Mouse (Mus musculus): ENCODE data around the gene Cdx4. TPM values are rescaled to one million over a fixed set of nuclear protein-coding genes. Genes with fewer than 3 reads are reported as not detected.

Cdx4 gene
- polyA plus RNA-seq, 1 experiment from 2014 or later: not detected

- no peak for ATAC-seq (ENCODE audit: low read depth)
- H3K9me3 ChIP-seq (replicated peaks; ENCODE audit: control insufficient read depth, low read length): no peaks in the 10 kb centered on the region
- H3K27ac ChIP-seq (ENCODE audit: low read length): no peak overlapping the region
- no peak overlapping the region for H3K9ac ChIP-seq (ENCODE audit: low read depth, low read length)
- H3K4me1 ChIP-seq (ENCODE audit: control insufficient read depth, low read depth, low read length): no peaks in the 10 kb centered on the region
- no peak overlapping the region for H3K4me3 ChIP-seq (ENCODE audit: low read depth, low read length)
- peaks cover 9% of the 10 kb centered on the region for H3K27me3 ChIP-seq (ENCODE audit: control insufficient read depth, insufficient read depth, low read depth, low read length)
- WGBS (ENCODE audit: insufficient replicate concordance): 57% methylated on average over 6 of the region's 6 CpGs
- no peak overlapping the region for H3K4me2 ChIP-seq (ENCODE audit: low read depth, low read length)
- H3K36me3 ChIP-seq (ENCODE audit: control insufficient read depth, insufficient read depth): no peaks in the 10 kb centered on the region
Observed at GRCm38 (mm10) chrX:103314146-103314545, 7.1 kb upstream of the Cdx4 start.

- H3K36me3 ChIP-seq (ENCODE audit: control insufficient read depth, insufficient read depth): no peaks in the 10 kb centered on the region
- 35% methylated on average over 3 of the region's 3 CpGs for WGBS (ENCODE audit: insufficient replicate concordance)
- H3K9ac ChIP-seq (ENCODE audit: low read depth, low read length): no peak overlapping the region
- H3K4me2 ChIP-seq (ENCODE audit: low read depth, low read length): no peak overlapping the region
- no peak for ATAC-seq (ENCODE audit: low read depth)
- no peaks in the 10 kb centered on the region for H3K4me1 ChIP-seq (ENCODE audit: control insufficient read depth, low read depth, low read length)
- H3K4me3 ChIP-seq (ENCODE audit: low read depth, low read length): no peak overlapping the region
- H3K27me3 ChIP-seq (ENCODE audit: control insufficient read depth, insufficient read depth, low read depth, low read length): peaks cover 24% of the 10 kb centered on the region
- no peak overlapping the region for H3K27ac ChIP-seq (ENCODE audit: low read length)
- no peaks in the 10 kb centered on the region for H3K9me3 ChIP-seq (replicated peaks; ENCODE audit: control insufficient read depth, low read length)
Observed at GRCm38 (mm10) chrX:103325900-103326299, 4.7 kb downstream of the Cdx4 start.

GRCm38 (mm10) chrX:103329386-103329785 is 8.2 kb downstream of the Cdx4 start:
- ATAC-seq (ENCODE audit: low read depth): no peak
- no peaks in the 10 kb centered on the region for H3K36me3 ChIP-seq (ENCODE audit: control insufficient read depth, insufficient read depth)
- no peaks in the 10 kb centered on the region for H3K4me1 ChIP-seq (ENCODE audit: control insufficient read depth, low read depth, low read length)
- H3K9me3 ChIP-seq (replicated peaks; ENCODE audit: control insufficient read depth, low read length): no peaks in the 10 kb centered on the region
- no peak overlapping the region for H3K9ac ChIP-seq (ENCODE audit: low read depth, low read length)
- no peak overlapping the region for H3K4me2 ChIP-seq (ENCODE audit: low read depth, low read length)
- H3K27me3 ChIP-seq (ENCODE audit: control insufficient read depth, insufficient read depth, low read depth, low read length): peaks cover 7% of the 10 kb centered on the region
- no peak overlapping the region for H3K4me3 ChIP-seq (ENCODE audit: low read depth, low read length)
- H3K27ac ChIP-seq (ENCODE audit: low read length): no peak overlapping the region
- 65% methylated on average over 8 of the region's 8 CpGs for WGBS (ENCODE audit: insufficient replicate concordance)

- H3K9ac ChIP-seq (ENCODE audit: low read depth, low read length): no peak overlapping the region
- H3K4me2 ChIP-seq (ENCODE audit: low read depth, low read length): no peak overlapping the region
- no peak overlapping the region for H3K4me3 ChIP-seq (ENCODE audit: low read depth, low read length)
- H3K27me3 ChIP-seq (ENCODE audit: control insufficient read depth, insufficient read depth, low read depth, low read length): peaks cover 4% of the 10 kb centered on the region
- H3K36me3 ChIP-seq (ENCODE audit: control insufficient read depth, insufficient read depth): no peaks in the 10 kb centered on the region
- no peaks in the 10 kb centered on the region for H3K9me3 ChIP-seq (replicated peaks; ENCODE audit: control insufficient read depth, low read length)
- no peak overlapping the region for H3K27ac ChIP-seq (ENCODE audit: low read length)
- 37% methylated on average over 5 of the region's 5 CpGs for WGBS (ENCODE audit: insufficient replicate concordance)
- ATAC-seq (ENCODE audit: low read depth): no peak
- no peaks in the 10 kb centered on the region for H3K4me1 ChIP-seq (ENCODE audit: control insufficient read depth, low read depth, low read length)
Observed at GRCm38 (mm10) chrX:103331125-103331858, 10.1 kb downstream of the Cdx4 start.

GRCm38 (mm10) chrX:103341369-103342113 is 20.3 kb downstream of the Cdx4 start:
- 53% methylated on average over 3 of the region's 3 CpGs for WGBS (ENCODE audit: insufficient replicate concordance)

GRCm38 (mm10) chrX:103355784-103356183 is 34.6 kb downstream of the Cdx4 start:
- 43% methylated on average over 5 of the region's 5 CpGs for WGBS (ENCODE audit: insufficient replicate concordance)
- no peaks in the 10 kb centered on the region for H3K36me3 ChIP-seq (ENCODE audit: control insufficient read depth, insufficient read depth)
- no peak for ATAC-seq (ENCODE audit: low read depth)
- no peaks in the 10 kb centered on the region for H3K9me3 ChIP-seq (replicated peaks; ENCODE audit: control insufficient read depth, low read length)
- peaks cover 30% of the 10 kb centered on the region for H3K27me3 ChIP-seq (ENCODE audit: control insufficient read depth, insufficient read depth, low read depth, low read length)
- H3K4me3 ChIP-seq (ENCODE audit: low read depth, low read length): no peak overlapping the region; the same call in 1 of the 2 replicates
- H3K27ac ChIP-seq (ENCODE audit: low read length): no peak overlapping the region
- no peak overlapping the region for H3K4me2 ChIP-seq (ENCODE audit: low read depth, low read length)
- no peak overlapping the region for H3K9ac ChIP-seq (ENCODE audit: low read depth, low read length)
- no peaks in the 10 kb centered on the region for H3K4me1 ChIP-seq (ENCODE audit: control insufficient read depth, low read depth, low read length)

More at GRCm38 (mm10) chrX:103341369-103342113, 20.3 kb downstream of the Cdx4 start:
- ATAC-seq (ENCODE audit: low read depth): no peak
- Histone ChIP-seq H3K27ac (ENCODE audit: low read length) (no peak overlapping the region), H3K9ac (ENCODE audit: low read depth, low read length) (no peak overlapping the region), H3K36me3 (ENCODE audit: control insufficient read depth, insufficient read depth) (no peaks in the 10 kb centered on the region), H3K27me3 (ENCODE audit: control insufficient read depth, insufficient read depth, low read depth, low read length) (peaks cover 3% of the 10 kb centered on the region; the same call in 1 of the 2 replicates), H3K4me1 (ENCODE audit: control insufficient read depth, low read depth, low read length) (no peaks in the 10 kb centered on the region), H3K9me3 (replicated peaks; ENCODE audit: control insufficient read depth, low read length) (no peaks in the 10 kb centered on the region), H3K4me3 (ENCODE audit: low read depth, low read length) (no peak overlapping the region), H3K4me2 (ENCODE audit: low read depth, low read length) (no peak overlapping the region)

GRCm38 (mm10) chrX:103356287-103356686 is 35.1 kb downstream of the Cdx4 start, which contains the start of gene Chic1:
Chic1 (plus strand) TSS chrX:103356476.
- ATAC-seq (ENCODE audit: low read depth): peak; percentile 45; the same call in 1 of the 2 replicates
- no peak within 1 kb of the TSS for H3K9ac ChIP-seq (ENCODE audit: low read depth, low read length)
- no peaks in the 10 kb centered on the region for H3K9me3 ChIP-seq (replicated peaks; ENCODE audit: control insufficient read depth, low read length)
- peak within 1 kb of the TSS; percentile 46 for H3K4me2 ChIP-seq (ENCODE audit: low read depth, low read length)
- H3K27ac ChIP-seq (ENCODE audit: low read length): no peak within 1 kb of the TSS
- peaks cover 30% of the 10 kb centered on the region for H3K27me3 ChIP-seq (ENCODE audit: control insufficient read depth, insufficient read depth, low read depth, low read length)
- peak within 1 kb of the TSS; percentile 41 for H3K4me3 ChIP-seq (ENCODE audit: low read depth, low read length)
- H3K36me3 ChIP-seq (ENCODE audit: control insufficient read depth, insufficient read depth): no peaks in the 10 kb centered on the region
- WGBS (ENCODE audit: insufficient replicate concordance): 17% methylated on average over 34 of the region's 34 CpGs
- no peaks in the 10 kb centered on the region for H3K4me1 ChIP-seq (ENCODE audit: control insufficient read depth, low read depth, low read length)

GRCm38 (mm10) chrX:103356761-103357236 is 35.6 kb downstream of the Cdx4 start:
- H3K4me1 ChIP-seq (ENCODE audit: control insufficient read depth, low read depth, low read length): no peaks in the 10 kb centered on the region
- WGBS (ENCODE audit: insufficient replicate concordance): 12% methylated on average over 24 of the region's 24 CpGs
- no peak overlapping the region for H3K27ac ChIP-seq (ENCODE audit: low read length)
- peak overlapping the region; percentile 41 for H3K4me3 ChIP-seq (ENCODE audit: low read depth, low read length)
- no peaks in the 10 kb centered on the region for H3K36me3 ChIP-seq (ENCODE audit: control insufficient read depth, insufficient read depth)
- peaks cover 30% of the 10 kb centered on the region for H3K27me3 ChIP-seq (ENCODE audit: control insufficient read depth, insufficient read depth, low read depth, low read length)
- H3K9me3 ChIP-seq (replicated peaks; ENCODE audit: control insufficient read depth, low read length): no peaks in the 10 kb centered on the region
- no peak overlapping the region for H3K9ac ChIP-seq (ENCODE audit: low read depth, low read length)
- no peak for ATAC-seq (ENCODE audit: low read depth)
- H3K4me2 ChIP-seq (ENCODE audit: low read depth, low read length): peak overlapping the region; percentile 46

GRCm38 (mm10) chrX:103366201-103366600 is 45.0 kb downstream of the Cdx4 start:
- WGBS (ENCODE audit: insufficient replicate concordance): 53% methylated on average over 5 of the region's 5 CpGs
- Histone ChIP-seq H3K9ac (ENCODE audit: low read depth, low read length) (no peak overlapping the region), H3K4me1 (ENCODE audit: control insufficient read depth, low read depth, low read length) (no peaks in the 10 kb centered on the region), H3K4me3 (ENCODE audit: low read depth, low read length) (no peak overlapping the region), H3K27me3 (ENCODE audit: control insufficient read depth, insufficient read depth, low read depth, low read length) (no peaks in the 10 kb centered on the region), H3K9me3 (replicated peaks; ENCODE audit: control insufficient read depth, low read length) (no peaks in the 10 kb centered on the region), H3K4me2 (ENCODE audit: low read depth, low read length) (no peak overlapping the region), H3K27ac (ENCODE audit: low read length) (no peak overlapping the region), H3K36me3 (ENCODE audit: control insufficient read depth, insufficient read depth) (no peaks in the 10 kb centered on the region)
- no peak for ATAC-seq (ENCODE audit: low read depth)

All from liver, embryonic 16.5 days (tissue).